Mouse (Mus musculus): ENCODE measurements around the gene Gm14435.
"Not testable (repeated sequence)": the region's sequence is repeated elsewhere in the genome, so short reads cannot be mapped to it uniquely, and the experiment has no call there.

The Gm14435 gene

GRCm38 (mm10) chr2:176423294-176423693, at the start of gene Gm14435:
Gene Gm14435 (plus strand): TSS chr2:176423594.
- not testable (repeated sequence) for DNase-seq (ENCODE audit: extremely low read depth, low read depth)
